Mouse (Mus musculus) adrenal gland, adult 18-20 months (tissue): Measurements from ENCODE around the gene Fam122c. TPM values are rescaled to one million over a fixed set of nuclear protein-coding genes. Genes with fewer than 3 reads are reported as not detected.
"Not testable (repeated sequence)": the region's sequence is repeated elsewhere in the genome, so short reads cannot be mapped to it uniquely, and the experiment has no call there.

Experiments used
- DNase-seq, 2 experiments: peaks; one replicate each; pipeline ENCODE4 v3.0.0; 2021 to 2022; ENCODE audit warnings: low spot score in 2 of 2
- long read RNA-seq, 2 experiments: library from polyadenylated mRNA; stranded (forward); transcript quantifications; one replicate each; pipeline ENCODE4 v2.0.0; 2021
- total RNA-seq, 2 experiments: library from RNA; stranded (reverse); gene quantifications; 1 replicate in 1 of 2; 2 replicates in 1 of 2; pipeline ENCODE4 v1.2.3; 2021

The Fam122c gene
- total RNA-seq, result not detected
- long read RNA-seq, experiment 1, result 0 reads
- long read RNA-seq, experiment 2, result 0 reads

DNA sequence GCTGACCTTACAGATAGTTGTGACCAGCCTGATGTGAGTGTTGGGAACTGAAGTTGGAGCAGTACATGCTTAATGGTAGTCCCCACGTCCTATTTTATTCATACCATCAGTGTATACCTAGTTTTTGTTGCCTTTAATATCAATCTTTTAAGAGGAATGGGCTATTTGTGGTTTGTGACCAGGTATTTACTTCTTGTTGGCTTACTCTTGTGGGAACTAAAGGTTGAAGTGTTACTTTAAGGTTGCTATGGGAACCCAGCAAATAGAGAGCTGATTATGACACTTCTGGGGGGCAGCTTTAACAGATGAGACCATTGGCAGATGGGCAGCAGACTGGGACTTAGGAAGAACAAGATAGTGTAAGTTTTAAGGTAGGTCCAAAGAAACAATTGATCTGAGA is at the start of gene Fam122c:
Gene Fam122c (plus strand): TSS at position 301 of the 400 bp plus-strand sequence.
- no peak for DNase-seq

DNA sequence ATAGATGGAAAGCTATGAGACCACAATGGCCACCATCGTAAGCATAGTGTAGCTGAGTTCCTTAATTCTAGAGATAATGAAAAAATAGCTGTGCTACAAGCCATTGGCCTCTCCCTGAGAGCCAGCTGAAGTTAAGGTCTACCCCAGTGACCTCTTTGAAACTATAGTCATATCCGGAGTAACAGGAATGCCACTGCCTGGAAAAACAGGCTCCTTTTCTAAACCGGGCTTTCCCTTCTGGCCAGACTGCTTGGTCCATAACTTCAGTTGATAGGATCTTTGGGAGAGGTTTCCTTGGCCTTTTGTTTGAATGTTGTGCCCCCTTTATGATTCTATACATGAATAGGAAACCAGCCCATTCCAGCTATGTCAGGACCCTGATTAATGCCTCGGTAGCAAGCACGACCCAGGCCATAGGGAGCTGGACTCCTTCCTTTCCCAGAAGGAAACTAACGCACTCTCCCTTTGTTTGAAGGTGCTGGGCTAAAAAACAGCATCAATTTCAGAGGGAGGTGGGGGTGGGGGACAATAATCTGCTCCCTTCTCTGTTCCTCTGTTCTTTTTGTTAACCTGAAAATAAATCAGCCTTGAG is 48.8 kb upstream of the Fam122c start:
- DNase-seq, result no peak

DNA sequence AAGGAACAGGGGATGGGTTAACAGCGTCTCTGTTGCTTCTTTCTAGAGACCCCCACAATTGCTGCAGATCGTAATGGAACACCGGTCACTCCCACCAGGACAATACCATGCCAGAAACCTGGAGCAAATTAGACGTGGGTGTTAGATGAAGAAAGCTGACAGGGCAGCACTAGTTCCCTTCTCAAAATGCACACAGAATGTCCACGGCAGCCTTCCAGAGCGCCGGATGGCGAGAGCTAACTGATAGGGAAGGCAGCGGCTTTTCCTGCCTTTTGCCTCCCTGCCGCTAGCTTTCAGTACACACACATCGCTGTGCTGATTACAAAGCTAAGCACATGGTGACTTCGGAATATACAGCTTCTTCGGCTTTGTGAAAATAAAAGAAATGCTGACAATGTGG is 41.3 kb upstream of the Fam122c start:
- DNase-seq, result no peak

DNA sequence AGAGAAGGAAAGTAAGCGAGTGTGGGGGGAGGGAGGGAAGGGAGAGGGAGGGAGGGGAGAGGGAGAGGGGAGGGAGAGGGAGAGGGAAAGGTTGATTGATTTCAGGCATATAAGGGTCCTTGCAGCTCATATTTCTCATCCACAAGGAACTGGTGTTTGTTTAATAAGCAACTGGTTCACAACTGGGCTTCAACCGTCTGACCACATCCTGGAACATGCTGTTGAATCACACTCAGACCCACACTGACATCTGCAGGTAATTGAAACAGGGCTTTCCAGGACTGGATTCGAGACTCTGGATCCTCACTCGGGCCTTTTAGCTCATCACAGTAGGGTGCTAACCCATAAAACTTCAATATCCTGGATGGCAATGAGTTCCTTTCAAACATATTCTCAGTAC is 39.5 kb upstream of the Fam122c start:
- no peak for DNase-seq

GRCm38 (mm10) chrX:53236404-53236803 is 36.8 kb upstream of the Fam122c start:
- DNase-seq, result no peak

- no peak for DNase-seq
Observed at GRCm38 (mm10) chrX:53237971-53238370, 35.3 kb upstream of the Fam122c start.

- DNase-seq, result no peak
Observed at GRCm38 (mm10) chrX:53240011-53240410, 33.2 kb upstream of the Fam122c start, which contains the start of gene Plac1. TSS of gene Plac1 (minus strand) at chrX:53240111.

DNA sequence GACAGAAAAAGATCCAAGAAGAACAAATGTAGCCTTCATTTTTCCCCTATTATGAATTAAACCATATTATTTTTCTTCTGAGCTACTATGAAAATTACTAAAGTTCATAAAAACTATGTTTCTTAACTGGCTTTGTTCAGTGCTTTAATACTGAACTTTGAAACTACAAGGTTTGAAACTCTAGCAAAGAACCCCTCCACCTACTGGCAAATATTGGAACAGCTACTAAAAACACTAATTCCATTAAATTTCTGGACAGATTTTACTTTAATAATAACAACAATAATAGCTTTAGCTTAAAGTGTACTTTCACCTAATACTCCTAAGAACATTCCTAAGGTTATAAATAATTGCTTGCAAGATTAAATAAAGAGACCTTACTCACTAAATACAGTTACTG is 18.0 kb upstream of the Fam122c start:
- DNase-seq, result no peak

- DNase-seq, result no peak
Observed at GRCm38 (mm10) chrX:53266186-53266585, 7.0 kb upstream of the Fam122c start.

GRCm38 (mm10) chrX:53268856-53269255 is 4.4 kb upstream of the Fam122c start:
- DNase-seq, result peak; percentile 52 to 65

DNA sequence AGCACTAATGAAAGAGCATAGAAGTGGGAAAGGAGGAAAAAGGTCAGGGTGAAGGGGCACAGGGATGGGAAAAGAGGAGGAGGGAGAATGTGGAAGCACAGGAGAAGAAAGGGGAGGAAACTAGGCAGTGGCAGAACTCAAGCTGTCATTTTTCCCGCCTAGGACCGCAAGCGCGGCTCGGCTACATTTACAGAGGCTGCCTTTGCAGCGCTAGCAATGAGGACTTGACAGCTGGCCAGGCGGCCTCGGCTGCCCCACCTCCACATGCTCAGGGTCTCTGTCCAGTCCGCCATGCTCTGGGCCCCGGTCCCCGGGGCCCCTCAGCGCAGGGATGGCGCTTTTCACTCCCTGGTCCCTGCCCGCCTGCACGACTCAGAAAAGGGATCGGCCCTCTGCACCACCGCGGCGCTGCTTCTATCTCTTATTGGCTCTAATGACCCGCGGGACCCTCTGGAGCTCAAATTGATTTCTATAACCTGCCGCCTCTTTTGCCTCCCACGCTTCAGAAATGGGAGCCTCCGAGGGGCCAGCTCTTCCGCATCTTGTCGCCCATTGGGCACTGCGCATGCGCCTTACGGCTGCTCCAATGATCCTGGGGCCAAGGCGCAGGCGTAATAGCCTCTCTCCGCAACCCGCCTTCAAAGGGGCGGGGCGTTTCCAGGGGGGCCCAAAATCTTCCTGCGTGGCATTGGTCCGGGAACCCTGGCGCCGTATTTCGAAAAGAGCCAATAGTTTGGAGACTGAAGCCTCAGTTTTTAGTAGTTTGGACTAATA is 3.7 kb upstream of the Fam122c start, which contains the start of gene Fam122b:
Gene Fam122b (minus strand): TSS at position 517 of the 774 bp plus-strand sequence.
- peak; percentile 83 to 85 for DNase-seq

- DNase-seq, result no peak
Observed at GRCm38 (mm10) chrX:53270063-53270432, 3.2 kb upstream of the Fam122c start.

DNA sequence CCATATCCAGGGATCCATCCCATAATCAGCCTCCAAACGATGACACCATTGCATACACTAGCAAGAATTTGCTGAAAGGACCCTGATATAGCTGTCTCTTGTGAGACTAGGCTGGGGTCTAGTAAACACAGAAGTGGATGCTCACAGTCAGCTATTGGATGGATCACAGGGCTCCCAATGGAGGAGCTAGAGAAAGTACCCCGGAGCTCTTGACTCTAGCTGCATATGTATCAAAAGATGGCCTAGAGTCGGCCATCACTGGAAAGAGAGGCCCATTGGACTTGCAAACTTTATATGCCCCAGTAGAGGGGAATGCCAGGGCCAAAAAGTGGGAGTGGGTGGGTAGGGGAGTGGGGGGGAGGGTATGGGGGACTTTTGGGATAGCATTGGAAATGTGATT is 1.6 kb upstream of the Fam122c start:
- not testable (repeated sequence) for DNase-seq

DNA sequence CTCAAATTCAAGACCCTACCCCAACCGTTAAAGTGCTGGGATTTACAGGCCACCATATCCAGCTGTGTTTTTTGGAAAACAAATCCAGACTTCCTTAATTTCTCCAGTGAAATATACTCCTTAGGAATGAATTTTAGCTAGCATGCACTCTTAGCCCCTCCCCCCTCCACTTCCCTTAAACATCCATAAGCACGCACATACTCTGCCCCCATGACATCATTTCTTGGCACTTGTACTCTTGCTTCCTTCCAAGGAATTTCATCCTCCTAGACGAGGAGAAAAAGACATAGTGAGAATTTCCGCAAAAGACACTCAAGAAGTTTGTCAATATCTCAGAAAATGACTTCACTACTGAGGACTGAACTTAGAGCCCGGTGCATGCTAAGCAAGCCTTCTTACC is 14.7 kb downstream of the Fam122c start:
- no peak for DNase-seq

DNA sequence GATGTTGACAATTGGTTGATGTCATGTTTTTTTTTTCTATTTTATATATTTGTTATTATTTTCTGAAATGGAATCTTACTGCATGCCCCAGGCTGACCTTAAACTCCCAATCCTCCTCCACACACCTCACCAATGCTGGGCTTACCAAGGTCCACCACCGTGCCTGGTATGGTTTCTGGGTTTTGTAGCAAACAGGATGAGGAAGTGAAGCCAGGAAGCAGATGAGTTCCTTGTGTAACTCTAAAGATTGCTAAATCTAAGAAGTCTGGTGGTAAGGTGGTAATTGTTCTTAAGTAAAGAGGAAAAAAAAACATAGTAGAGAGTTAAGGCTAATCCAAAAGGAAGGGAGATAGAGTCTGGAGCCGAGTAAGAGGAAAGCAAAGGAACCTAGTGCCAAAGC is 47.3 kb downstream of the Fam122c start:
- no peak for DNase-seq

GRCm38 (mm10) chrX:53321111-53321510 is 47.9 kb downstream of the Fam122c start:
- DNase-seq, result peak in 1 of 2 experiments; percentile 6

- DNase-seq, result no peak
Observed at GRCm38 (mm10) chrX:53330396-53330795, 57.2 kb downstream of the Fam122c start.

GRCm38 (mm10) chrX:53337355-53337754 is 64.1 kb downstream of the Fam122c start:
- DNase-seq, result no peak

- DNase-seq, result peak; percentile 52 to 59
Observed at GRCm38 (mm10) chrX:53341531-53341930, 68.3 kb downstream of the Fam122c start.

GRCm38 (mm10) chrX:53348374-53348773 is 75.2 kb downstream of the Fam122c start:
- no peak for DNase-seq

GRCm38 (mm10) chrX:53364668-53365383 is 91.6 kb downstream of the Fam122c start:
- no peak for DNase-seq
